Mouse (Mus musculus) hindbrain, embryonic 13.5 days (tissue): ENCODE results near the gene Gse1. TPM values are rescaled to one million over a fixed set of nuclear protein-coding genes. Genes with fewer than 3 reads are reported as not detected.

Experiments used
- ATAC-seq: fragments of 200-750 bp; cut with Nextera tagmentation; 2 replicates; pipeline ENCODE4 v1.8.0; 2017; ENCODE audit warnings: moderate TSS enrichment; ENCODE audit not compliant: low FRiP score
- H3K27ac ChIP-seq: fragments of 300-500 bp; sonication (generic); 2 replicates; pipeline ENCODE4 v1.5.1; 2015; ENCODE audit warnings: inconsistent platforms, mild to moderate bottlenecking, moderate library complexity
- H3K27me3 ChIP-seq: fragments of 300-500 bp; sonication (generic); 2 replicates; pipeline ENCODE4 v1.6.1; 2015; ENCODE audit warnings: mild to moderate bottlenecking, inconsistent platforms
- H3K36me3 ChIP-seq: fragments of 300-500 bp; sonication (generic); 2 replicates; pipeline ENCODE4 v1.6.1; 2015; ENCODE audit warnings: mild to moderate bottlenecking, inconsistent platforms
- H3K4me1 ChIP-seq: fragments of 300-500 bp; sonication (generic); replicated peaks from 2 replicates; pipeline ENCODE4 v1.6.1; 2015; ENCODE audit warnings: inconsistent platforms
- H3K4me2 ChIP-seq: fragments of 300-500 bp; sonication (generic); 2 replicates; pipeline ENCODE4 v1.6.1; 2015; ENCODE audit warnings: inconsistent platforms, mild to moderate bottlenecking, moderate library complexity
- H3K4me3 ChIP-seq: fragments of 300-500 bp; sonication (generic); 2 replicates; pipeline ENCODE4 v1.5.1; 2015; ENCODE audit warnings: mild to moderate bottlenecking, inconsistent platforms
- H3K9ac ChIP-seq: fragments of 300-500 bp; sonication (generic); 2 replicates; pipeline ENCODE4 v1.6.1; 2015; ENCODE audit warnings: mild to moderate bottlenecking, inconsistent platforms
- H3K9me3 ChIP-seq: fragments of 300-500 bp; sonication (generic); 2 replicates; pipeline ENCODE4 v1.6.1; 2016; ENCODE audit warnings: inconsistent platforms
- WGBS: fragments of 180-500 bp; shearing (Covaris S2); methylation state at CpG from one replicate; pipeline ENCODE4 v1.1.7; 2015; 5-methylcytosine and 5-hydroxymethylcytosine counted together
- polyA plus RNA-seq: library from polyadenylated mRNA; unstranded; fragments of >200 nt; fragmentation: Nextera tagmentation; extraction: Ambion mirVana; gene quantifications from 2 replicates; pipeline ENCODE4 v1.2.1, GENCODE M21; 2015

The Gse1 gene
- polyA plus RNA-seq, 1 experiment from 2014 or later, result 22.1 TPM

- ATAC-seq, result no peak
- 7% methylated on average over 22 of the region's 22 CpGs for WGBS
These were observed 1.8 kb downstream of the Gse1 start for GRCm38 (mm10) chr8:120230081-120230480.

GRCm38 (mm10) chr8:120230715-120231614, 2.7 kb downstream of the Gse1 start:
- WGBS, result 21% methylated on average over 18 of the region's 18 CpGs
- Histone ChIP-seq H3K27me3 (peaks cover 39% of the 10 kb centered on the region), H3K4me3 (peak overlapping the region; percentile 62), H3K36me3 (no peaks in the 10 kb centered on the region), H3K4me1 (peaks cover 82% of the 10 kb centered on the region), H3K27ac (no peak overlapping the region), H3K9ac (peak overlapping the region; percentile 77), H3K9me3 (no peaks in the 10 kb centered on the region), H3K4me2 (peak overlapping the region; percentile 90)
- ATAC-seq, result no peak

More at GRCm38 (mm10) chr8:120230081-120230480, 1.8 kb downstream of the Gse1 start:
- Histone ChIP-seq H3K4me2 (peak overlapping the region; percentile 90), H3K27me3 (peaks cover 35% of the 10 kb centered on the region), H3K9me3 (no peaks in the 10 kb centered on the region), H3K27ac (no peak overlapping the region), H3K9ac (peak overlapping the region; percentile 77), H3K4me3 (peak overlapping the region; percentile 62), H3K4me1 (peaks cover 87% of the 10 kb centered on the region), H3K36me3 (no peaks in the 10 kb centered on the region)

- no peak for ATAC-seq
- Histone ChIP-seq H3K27ac (no peak overlapping the region), H3K36me3 (no peaks in the 10 kb centered on the region), H3K4me2 (peak overlapping the region; percentile 90), H3K4me3 (peak overlapping the region; percentile 62), H3K9me3 (no peaks in the 10 kb centered on the region), H3K9ac (peak overlapping the region; percentile 71), H3K27me3 (peaks cover 39% of the 10 kb centered on the region), H3K4me1 (peaks cover 75% of the 10 kb centered on the region)
- 63% methylated on average over 3 of the region's 3 CpGs for WGBS
These were observed 3.6 kb downstream of the Gse1 start for GRCm38 (mm10) chr8:120231870-120232269.

GRCm38 (mm10) chr8:120232398-120232797, 4.1 kb downstream of the Gse1 start:
- Histone ChIP-seq H3K27me3 (peaks cover 39% of the 10 kb centered on the region), H3K4me2 (peak overlapping the region; percentile 90), H3K4me3 (peak overlapping the region; percentile 62), H3K9ac (peak overlapping the region; percentile 71), H3K27ac (peak overlapping the region; percentile 60), H3K4me1 (peaks cover 69% of the 10 kb centered on the region), H3K36me3 (no peaks in the 10 kb centered on the region), H3K9me3 (no peaks in the 10 kb centered on the region)
- WGBS, result 51% methylated on average over 4 of the region's 4 CpGs
- ATAC-seq, result no peak

- Histone ChIP-seq H3K27ac (peak overlapping the region; percentile 60; the same call in 1 of the 2 replicates), H3K27me3 (peaks cover 39% of the 10 kb centered on the region), H3K36me3 (no peaks in the 10 kb centered on the region), H3K4me2 (peak overlapping the region; percentile 90), H3K9ac (peak overlapping the region; percentile 71), H3K4me1 (peaks cover 64% of the 10 kb centered on the region), H3K4me3 (peak overlapping the region; percentile 62), H3K9me3 (no peaks in the 10 kb centered on the region)
- WGBS, result 21% methylated on average over 13 of the region's 13 CpGs
- ATAC-seq, result no peak
These were observed 4.7 kb downstream of the Gse1 start for GRCm38 (mm10) chr8:120232913-120233312.

GRCm38 (mm10) chr8:120234457-120234856, 6.2 kb downstream of the Gse1 start:
- Histone ChIP-seq H3K4me1 (peaks cover 59% of the 10 kb centered on the region), H3K9ac (peak overlapping the region; percentile 56; the same call in 1 of the 2 replicates), H3K36me3 (no peaks in the 10 kb centered on the region), H3K9me3 (no peaks in the 10 kb centered on the region), H3K4me2 (no peak overlapping the region), H3K27ac (peak overlapping the region; percentile 40; the same call in 1 of the 2 replicates), H3K4me3 (no peak overlapping the region), H3K27me3 (peaks cover 36% of the 10 kb centered on the region)
- ATAC-seq, result no peak
- 53% methylated on average over 12 of the region's 12 CpGs for WGBS

GRCm38 (mm10) chr8:120234866-120235265, 6.6 kb downstream of the Gse1 start:
- H3K4me1 ChIP-seq, result peaks cover 55% of the 10 kb centered on the region
- WGBS, result 68% methylated on average over 8 of the region's 8 CpGs
- H3K36me3 ChIP-seq, result no peaks in the 10 kb centered on the region
- H3K4me2 ChIP-seq, result no peak overlapping the region
- peak overlapping the region; percentile 40; the same call in 1 of the 2 replicates for H3K27ac ChIP-seq
- peaks cover 31% of the 10 kb centered on the region for H3K27me3 ChIP-seq
- no peaks in the 10 kb centered on the region for H3K9me3 ChIP-seq
- peak overlapping the region; percentile 56; the same call in 1 of the 2 replicates for H3K9ac ChIP-seq
- no peak overlapping the region for H3K4me3 ChIP-seq
- ATAC-seq, result no peak

- no peaks in the 10 kb centered on the region for H3K27me3 ChIP-seq
- no peak for ATAC-seq
- 95% methylated on average over 4 of the region's 4 CpGs for WGBS
- no peak overlapping the region for H3K9ac ChIP-seq
- H3K4me1 ChIP-seq, result no peaks in the 10 kb centered on the region
- no peaks in the 10 kb centered on the region for H3K9me3 ChIP-seq
- H3K27ac ChIP-seq, result no peak overlapping the region
- H3K4me3 ChIP-seq, result no peak overlapping the region
- H3K4me2 ChIP-seq, result no peak overlapping the region
- H3K36me3 ChIP-seq, result no peaks in the 10 kb centered on the region; the same call in 1 of the 2 replicates
These were observed 15.0 kb downstream of the Gse1 start for GRCm38 (mm10) chr8:120243222-120243621.

- Histone ChIP-seq H3K36me3 (no peaks in the 10 kb centered on the region; the same call in 1 of the 2 replicates), H3K27ac (no peak overlapping the region), H3K9me3 (no peaks in the 10 kb centered on the region), H3K27me3 (no peaks in the 10 kb centered on the region), H3K4me2 (no peak overlapping the region), H3K9ac (no peak overlapping the region), H3K4me1 (no peaks in the 10 kb centered on the region), H3K4me3 (no peak overlapping the region)
- WGBS, result 93% methylated on average over 5 of the region's 5 CpGs
- ATAC-seq, result no peak
These were observed 15.7 kb downstream of the Gse1 start for GRCm38 (mm10) chr8:120243916-120244451.

GRCm38 (mm10) chr8:120244553-120244952, 16.3 kb downstream of the Gse1 start:
- no peak for ATAC-seq
- Histone ChIP-seq H3K4me1 (no peaks in the 10 kb centered on the region), H3K9ac (no peak overlapping the region), H3K36me3 (no peaks in the 10 kb centered on the region; the same call in 1 of the 2 replicates), H3K27me3 (no peaks in the 10 kb centered on the region), H3K4me3 (no peak overlapping the region), H3K9me3 (no peaks in the 10 kb centered on the region), H3K4me2 (no peak overlapping the region), H3K27ac (no peak overlapping the region)
- WGBS, result 90% methylated on average over 10 of the region's 10 CpGs

- no peak overlapping the region for H3K4me2 ChIP-seq
- H3K27ac ChIP-seq, result no peak overlapping the region
- H3K4me1 ChIP-seq, result peaks cover 20% of the 10 kb centered on the region
- H3K9me3 ChIP-seq, result no peaks in the 10 kb centered on the region
- no peaks in the 10 kb centered on the region; the same call in 1 of the 2 replicates for H3K36me3 ChIP-seq
- H3K9ac ChIP-seq, result no peak overlapping the region
- no peak overlapping the region for H3K4me3 ChIP-seq
- no peak for ATAC-seq
- WGBS, result 83% methylated on average over 5 of the region's 5 CpGs
- no peaks in the 10 kb centered on the region for H3K27me3 ChIP-seq
These were observed 19.4 kb downstream of the Gse1 start for GRCm38 (mm10) chr8:120247618-120248017.

GRCm38 (mm10) chr8:120248031-120248430, 19.8 kb downstream of the Gse1 start:
- 77% methylated on average over 7 of the region's 7 CpGs for WGBS
- Histone ChIP-seq H3K4me1 (peaks cover 24% of the 10 kb centered on the region), H3K9ac (no peak overlapping the region), H3K4me3 (no peak overlapping the region), H3K27me3 (no peaks in the 10 kb centered on the region), H3K36me3 (no peaks in the 10 kb centered on the region; the same call in 1 of the 2 replicates), H3K27ac (no peak overlapping the region), H3K4me2 (no peak overlapping the region), H3K9me3 (no peaks in the 10 kb centered on the region)
- no peak for ATAC-seq
